Mouse (Mus musculus) spleen, adult 2 months (tissue): Measurements from ENCODE around the gene Syt16.

Source experiments
- CTCF ChIP-seq: fragments of 200-500 bp; IDR thresholded peaks from 2 replicates; pipeline ENCODE4 v1.5.1; 2011; ENCODE audit warnings: mild to moderate bottlenecking, inconsistent platforms; ENCODE audit not compliant: insufficient read depth, insufficient read length, insufficient replicate concordance; ENCODE audit errors: extremely low read depth
- POLR2A ChIP-seq: fragments of 200-500 bp; IDR thresholded peaks from 2 replicates; pipeline ENCODE4 v1.6.1; 2011; ENCODE audit warnings: low read depth, low read length, inconsistent platforms

DNA sequence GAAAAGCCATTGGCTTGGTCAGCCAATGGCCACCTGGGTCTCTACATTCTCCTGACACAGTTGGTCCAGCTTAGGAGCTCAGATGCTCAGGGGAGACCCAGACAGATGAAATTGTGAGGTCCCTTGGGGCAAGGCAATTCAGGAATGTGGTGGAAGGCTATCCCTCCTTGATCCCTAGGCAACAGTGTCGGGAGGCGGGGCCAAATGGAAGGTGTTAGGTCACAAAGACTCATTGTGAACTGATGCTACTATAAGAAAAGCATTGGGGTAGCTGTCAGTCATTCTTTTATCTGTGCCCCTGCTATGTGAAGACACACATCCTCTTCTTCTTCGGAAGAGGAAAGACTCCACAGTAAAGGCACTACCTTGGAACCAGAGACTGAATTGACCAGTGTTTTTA is 315.1 kb downstream of the Syt16 start:
- TF ChIP-seq CTCF, result no peak
- TF ChIP-seq POLR2A, result no peak
